Mouse (Mus musculus) urinary bladder, adult 18-20 months (tissue): Measurements from ENCODE around the gene Slc16a13.
A peak's percentile ranks its signal among the peaks of the same experiment; 100 is the strongest.

ENCODE experiments used
- DNase-seq, 2 experiments: peaks; one replicate each; pipeline ENCODE4 v3.0.0; 2022; ENCODE audit warnings: low spot score in 2 of 2, mixed read lengths in 2 of 2

The Slc16a13 gene

GRCm38 (mm10) chr11:70220731-70221602, at the start of gene Slc16a13:
Gene Slc16a13, minus strand, starts transcription at chr11:70221064.
- peak; percentile 69 to 91 for DNase-seq

GRCm38 (mm10) chr11:70266405-70266804, 45.5 kb upstream of the Slc16a13 start:
- DNase-seq: no peak

- no peak for DNase-seq
These were observed 45.0 kb upstream of the Slc16a13 start for GRCm38 (mm10) chr11:70265819-70266218.

- no peak for DNase-seq
These were observed 44.4 kb upstream of the Slc16a13 start for GRCm38 (mm10) chr11:70265252-70265651.

GRCm38 (mm10) chr11:70259035-70259434, 38.2 kb upstream of the Slc16a13 start:
- DNase-seq: no peak

GRCm38 (mm10) chr11:70254931-70255531, 34.2 kb upstream of the Slc16a13 start, which contains the start of gene Alox12:
Gene Alox12, minus strand, starts transcription at chr11:70255353.
- DNase-seq: peak; percentile 73 to 79

GRCm38 (mm10) chr11:70254337-70254736, 33.5 kb upstream of the Slc16a13 start:
- DNase-seq: no peak

- DNase-seq: no peak
These were observed 31.0 kb upstream of the Slc16a13 start for GRCm38 (mm10) chr11:70251853-70252252.

- DNase-seq: no peak
These were observed 29.3 kb upstream of the Slc16a13 start for GRCm38 (mm10) chr11:70250150-70250549.

GRCm38 (mm10) chr11:70247136-70247845, 26.4 kb upstream of the Slc16a13 start:
- peak in 1 of 2 experiments; percentile 55 for DNase-seq

- DNase-seq: no peak
These were observed 21.7 kb upstream of the Slc16a13 start for GRCm38 (mm10) chr11:70242591-70242990.

- DNase-seq: peak; percentile 76 to 81
These were observed 18.8 kb upstream of the Slc16a13 start, which contains the start of the genes Gm21988 and Rnasek for GRCm38 (mm10) chr11:70239541-70240279. Gene Gm21988, minus strand, starts transcription at chr11:70239830. Gene Rnasek, minus strand, starts transcription at chr11:70239842.

- no peak for DNase-seq
These were observed 18.0 kb upstream of the Slc16a13 start for GRCm38 (mm10) chr11:70238591-70239440.

- peak; percentile 96 to 97 for DNase-seq
These were observed 16.7 kb upstream of the Slc16a13 start, which contains the start of gene 0610010K14Rik for GRCm38 (mm10) chr11:70237457-70238167. Gene 0610010K14Rik, minus strand, starts transcription at chr11:70237914.

GRCm38 (mm10) chr11:70236717-70237116, 15.9 kb upstream of the Slc16a13 start:
- no peak for DNase-seq

GRCm38 (mm10) chr11:70235254-70235900, 14.5 kb upstream of the Slc16a13 start:
- no peak for DNase-seq

- no peak for DNase-seq
These were observed 13.6 kb upstream of the Slc16a13 start for GRCm38 (mm10) chr11:70234497-70234896.

- DNase-seq: no peak
These were observed 13.2 kb upstream of the Slc16a13 start for GRCm38 (mm10) chr11:70234037-70234436.

GRCm38 (mm10) chr11:70233016-70233415, 12.2 kb upstream of the Slc16a13 start:
- DNase-seq: no peak
